Mouse (Mus musculus): ENCODE measurements at regions not wholly inside any gene's neighbourhood (a gene's known extent, or its start where the extent isn't known, plus 50 kb on each side); places are given as distances from the start of the nearest gene placed in this dataset.

- TF ChIP-seq POLR2A (IDR thresholded peaks at IDR 0.05; ENCODE audit: borderline replicate concordance, extremely low read depth, insufficient read depth, insufficient read length, poor library complexity, severe bottlenecking) (no peak), CTCF (IDR thresholded peaks at IDR 0.05; ENCODE audit: borderline replicate concordance, extremely low read depth, insufficient read depth, insufficient read length) (no peak)
Observed at GRCm38 (mm10) chr15:72101730-72102129, 1732.6 kb upstream of the Gm6569 start.

All from brain, embryonic 14.5 days (tissue).